In the genomic region with DNA sequence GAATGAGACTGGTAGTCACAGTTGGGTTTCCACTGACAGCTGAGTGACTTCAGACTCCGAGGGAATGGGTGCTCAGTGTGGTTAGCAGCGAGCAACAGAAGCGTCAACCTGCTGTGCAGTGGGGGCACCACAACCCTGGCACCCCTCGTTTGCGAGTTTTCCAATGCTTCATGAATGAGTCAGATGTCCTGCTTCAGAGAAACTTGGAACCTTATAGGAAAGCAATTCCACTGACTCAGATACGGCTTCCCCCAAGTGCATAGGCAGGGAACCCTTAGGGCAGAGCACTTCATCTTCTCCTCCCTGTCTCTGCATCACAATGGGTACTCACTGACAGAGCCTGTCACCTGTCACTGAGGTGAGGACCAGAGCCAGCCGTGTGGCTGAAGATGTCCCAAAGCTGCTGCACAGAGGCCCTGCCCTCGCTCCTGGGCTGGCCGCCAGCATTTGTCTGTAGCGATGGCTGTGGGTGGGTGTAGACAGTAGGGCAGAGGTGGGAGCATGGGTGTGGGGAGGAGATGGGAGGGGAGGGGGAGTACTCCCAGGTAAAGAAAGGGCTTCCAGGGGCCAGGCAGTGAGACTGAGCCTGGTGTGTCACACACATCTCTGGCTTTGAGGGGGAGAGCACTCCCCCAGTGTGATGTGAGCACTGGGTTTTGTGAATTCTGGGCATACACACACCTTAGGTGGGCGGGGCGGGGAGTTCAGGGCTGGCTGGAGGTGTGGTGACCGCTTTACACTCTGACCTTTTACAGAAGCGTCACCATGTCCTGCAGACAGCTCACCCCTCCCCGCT, we compare ENCODE assay signal across 10 mouse cellular contexts. TPM values are rescaled to one million over a fixed set of nuclear protein-coding genes. Genes with fewer than 3 reads are reported as not detected.
DNase-seq lines count a peak whose midpoint lies in the region; ATAC-seq lines count a peak whose summit lies in the region.
"Had no signal": no experiment of that assay in that cellular context is flagged by ENCODE, and none has a peak within 500 bp of the region (broad histone marks: within the 10 kb centered on the region; RNA-seq: fewer than 3 reads in every experiment).

No protein-coding gene starts in this region.

- no peak overlapping the region for H3K4me2 ChIP-seq in kidney, embryonic 14.5 days (replicated peaks; ENCODE audit: low read depth, low read length)
- no peak overlapping the region for H3K4me2 ChIP-seq in midbrain, embryonic 13.5 days (replicated peaks)

- H3K36me3 ChIP-seq in kidney, embryonic 14.5 days (ENCODE audit: control insufficient read depth, insufficient read depth, low read length) = peaks cover 38% of the 10 kb centered on the region
- no peaks in the 10 kb centered on the region for H3K36me3 ChIP-seq in midbrain, embryonic 13.5 days

- no peaks in the 10 kb centered on the region for H3K27me3 ChIP-seq in kidney, embryonic 14.5 days (ENCODE audit: control insufficient read depth, insufficient read depth, low read length)
- H3K27me3 ChIP-seq in midbrain, embryonic 13.5 days = no peaks in the 10 kb centered on the region
- H3K27me3 ChIP-seq: neural tube, embryonic 12.5 days had no signal

- peaks cover 15% of the 10 kb centered on the region; the same call in 1 of the 2 replicates for H3K4me1 ChIP-seq in kidney, embryonic 14.5 days (ENCODE audit: control insufficient read depth, insufficient read depth, low read length)
- H3K4me1 ChIP-seq in midbrain, embryonic 13.5 days (replicated peaks) = peaks cover 31% of the 10 kb centered on the region

- peak; percentile 29 for DNase-seq in adrenal gland, postnatal 14 days
- DNase-seq in adrenal gland, postnatal 25 days = no peak
- no peak for DNase-seq in kidney, adult 8-10 months
- peak; percentile 72 for DNase-seq in Muller cell, postnatal 12 days (ENCODE audit: inconsistent ontology term)
- DNase-seq in right cerebral cortex, postnatal 10 days (ENCODE audit: low spot score in 2 of 2) = no peak
- no peak for DNase-seq in urinary bladder, postnatal 36 days (ENCODE audit: low spot score in 2 of 2)

- no peaks in the 10 kb centered on the region for H3K9me3 ChIP-seq in kidney, embryonic 14.5 days (ENCODE audit: control insufficient read depth, low read length)
- no peaks in the 10 kb centered on the region for H3K9me3 ChIP-seq in midbrain, embryonic 13.5 days
- H3K9me3 ChIP-seq: neural tube, embryonic 12.5 days had no signal

- ATAC-seq in kidney, embryonic 14.5 days (ENCODE audit: low FRiP score, low TSS enrichment) = peak; percentile 40; the same call in 1 of the 2 replicates
- ATAC-seq in midbrain, embryonic 13.5 days = no peak

- 81% methylated on average over 15 of the region's 15 CpGs for WGBS in kidney, embryonic 14.5 days
- 86% methylated on average over 15 of the region's 15 CpGs for WGBS in midbrain, embryonic 13.5 days

- no peak overlapping the region for H3K9ac ChIP-seq in kidney, embryonic 14.5 days (ENCODE audit: low read depth, low read length)
- 0 out of 2 replicates have a peak overlapping the region, but pooled peaks have one; percentile 21 for H3K9ac ChIP-seq in midbrain, embryonic 13.5 days (replicated peaks)
- H3K9ac ChIP-seq: neural tube, embryonic 12.5 days had no signal

- H3K27ac ChIP-seq in kidney, embryonic 14.5 days (ENCODE audit: low read depth, low read length) = no peak overlapping the region
- no peak overlapping the region for H3K27ac ChIP-seq in midbrain, embryonic 13.5 days
- H3K27ac ChIP-seq: left cerebral cortex, adult 2 months had no signal

- H3K4me3 ChIP-seq in kidney, embryonic 14.5 days (ENCODE audit: low read length) = no peak overlapping the region
- H3K4me3 ChIP-seq in midbrain, embryonic 13.5 days (replicated peaks) = no peak overlapping the region
- H3K4me3 ChIP-seq: left cerebral cortex, adult 2 months; neural tube, embryonic 12.5 days had no signal

RNA-seq across cellular contexts. Expression of a gene that starts 7.5 kb away (rescaled TPM):
- total RNA-seq in adrenal gland, postnatal 14 days (2021) = 11.7 and 11.9 TPM in 2 replicates
- total RNA-seq in adrenal gland, postnatal 25 days (2021) = 6.7 and 15.0 TPM in 2 replicates
- polyA plus RNA-seq in kidney, embryonic 14.5 days (2014; fragmentation: Nextera tagmentation; extraction: Ambion mirVana) = 38.1 and 44.6 TPM in 2 replicates
- 14.8 and 17.4 TPM in 2 replicates for polyA plus RNA-seq in midbrain, embryonic 13.5 days (2015; fragmentation: Nextera tagmentation; extraction: Ambion mirVana)

RNA-seq across cellular contexts. Expression of a gene that starts 8.7 kb away (rescaled TPM):
- 121 and 148 TPM in 2 replicates for total RNA-seq in adrenal gland, postnatal 14 days (2021)
- total RNA-seq in adrenal gland, postnatal 25 days (2021) = 99.4 and 114 TPM in 2 replicates
- 4.4 and 4.8 TPM in 2 replicates for polyA plus RNA-seq in kidney, embryonic 14.5 days (2014; fragmentation: Nextera tagmentation; extraction: Ambion mirVana)
- 2.4 and 2.9 TPM in 2 replicates for polyA plus RNA-seq in midbrain, embryonic 13.5 days (2015; fragmentation: Nextera tagmentation; extraction: Ambion mirVana)

RNA-seq across cellular contexts. Expression of a gene that starts 9.7 kb away (rescaled TPM):
- total RNA-seq in adrenal gland, postnatal 14 days (2021) = 9.9 and 10.3 TPM in 2 replicates
- 12.0 and 12.1 TPM in 2 replicates for total RNA-seq in adrenal gland, postnatal 25 days (2021)
- 11.6 and 13.3 TPM in 2 replicates for polyA plus RNA-seq in kidney, embryonic 14.5 days (2014; fragmentation: Nextera tagmentation; extraction: Ambion mirVana)
- 5.8 and 6.0 TPM in 2 replicates for polyA plus RNA-seq in midbrain, embryonic 13.5 days (2015; fragmentation: Nextera tagmentation; extraction: Ambion mirVana)

RNA-seq across cellular contexts. Expression of a gene that starts 46.3 kb away (rescaled TPM):
- total RNA-seq in adrenal gland, postnatal 14 days (2021) = 3.2 and 4.1 TPM in 2 replicates
- 2.6 and 3.1 TPM in 2 replicates for total RNA-seq in adrenal gland, postnatal 25 days (2021)
- polyA plus RNA-seq in kidney, embryonic 14.5 days (2014; fragmentation: Nextera tagmentation; extraction: Ambion mirVana) = 0.09 TPM in 1 of 2 replicates, not detected in the other
- 79.3 and 82.7 TPM in 2 replicates for polyA plus RNA-seq in midbrain, embryonic 13.5 days (2015; fragmentation: Nextera tagmentation; extraction: Ambion mirVana)

Comparison
In these comparisons a context has a peak if more than half of its experiments do, and no peak if none do; other contexts are left out.
1. DNase-seq: peak in adrenal gland, postnatal 14 days (single experiment) and Muller cell, postnatal 12 days (single experiment); none in adrenal gland, postnatal 25 days (single experiment), kidney, adult 8-10 months (0 of 2), right cerebral cortex, postnatal 10 days (0 of 2) and urinary bladder, postnatal 36 days (0 of 2).